Mouse (Mus musculus) thymus, adult 2 months (tissue): Measurements from ENCODE around the gene Gramd1b.

Source experiments
- CTCF ChIP-seq: fragments of 200-500 bp; IDR thresholded peaks from 2 replicates; pipeline ENCODE4 v1.5.1; 2012; ENCODE audit warnings: mild to moderate bottlenecking, control low read depth, low read length, moderate library complexity, borderline replicate concordance; ENCODE audit not compliant: control insufficient read depth, poor library complexity, insufficient read depth; ENCODE audit errors: extremely low read depth
- POLR2A ChIP-seq: fragments of 200-500 bp; IDR thresholded peaks from 2 replicates; pipeline ENCODE4 v1.6.1; 2012; ENCODE audit warnings: mild to moderate bottlenecking, low read length, control low read depth, moderate library complexity; ENCODE audit not compliant: control insufficient read depth, poor library complexity, insufficient read depth; ENCODE audit errors: extremely low read depth

- TF ChIP-seq POLR2A (no peak), CTCF (no peak)
Observed at GRCm38 (mm10) chr9:40331411-40332286, 199.5 kb downstream of the Gramd1b start.
